Mouse (Mus musculus) lung, embryonic 14.5 days (tissue): ENCODE data around the gene Plekha6. TPM values are rescaled to one million over a fixed set of nuclear protein-coding genes. Genes with fewer than 3 reads are reported as not detected.
"Not testable (repeated sequence)": the region's sequence is repeated elsewhere in the genome, so short reads cannot be mapped to it uniquely, and the experiment has no call there.

Experiments used
- ATAC-seq: fragments of 200-750 bp; cut with Nextera tagmentation; 2 replicates; pipeline ENCODE4 v1.8.0; 2017; ENCODE audit warnings: mild to moderate bottlenecking, moderate TSS enrichment, moderate library complexity; ENCODE audit not compliant: insufficient read depth
- DNase-seq: peaks from one replicate; pipeline ENCODE4 v3.0.0-alpha.2; 2015
- H3K27ac ChIP-seq: fragments of 300-500 bp; sonication (generic); 2 replicates; pipeline ENCODE4 v1.5.1; 2014; ENCODE audit warnings: low read depth, mild to moderate bottlenecking, moderate library complexity
- H3K27me3 ChIP-seq: fragments of 300-500 bp; sonication (generic); 2 replicates; pipeline ENCODE4 v1.6.1; 2014; ENCODE audit warnings: low read length, control low read depth; ENCODE audit not compliant: insufficient read depth
- H3K36me3 ChIP-seq: fragments of 300-500 bp; sonication (generic); 2 replicates; pipeline ENCODE4 v1.6.1; 2014; ENCODE audit warnings: control low read depth; ENCODE audit not compliant: insufficient read depth
- H3K4me1 ChIP-seq: fragments of 300-500 bp; sonication (generic); 2 replicates; pipeline ENCODE4 v1.6.1; 2014; ENCODE audit warnings: antibody characterized with exemption, control low read depth; ENCODE audit not compliant: insufficient read depth
- H3K4me2 ChIP-seq: fragments of 300-500 bp; sonication (generic); 2 replicates; pipeline ENCODE4 v1.6.1; 2014; ENCODE audit warnings: mild to moderate bottlenecking
- H3K4me3 ChIP-seq: fragments of 300-500 bp; sonication (generic); 2 replicates; pipeline ENCODE4 v1.5.1; 2014; ENCODE audit warnings: low read depth, low read length
- H3K9ac ChIP-seq: fragments of 300-500 bp; sonication (generic); 2 replicates; pipeline ENCODE4 v1.6.1; 2014
- H3K9me3 ChIP-seq: fragments of 300-500 bp; sonication (generic); 2 replicates; pipeline ENCODE4 v1.6.1; 2016; ENCODE audit warnings: low read depth, low read length, control low read depth
- CTCF ChIP-seq: IDR thresholded peaks from 2 replicates; pipeline ENCODE4 v1.5.1; 2016; ENCODE audit warnings: antibody characterized with exemption, low read depth
- WGBS: fragments of 180-500 bp; shearing (Covaris S2); extraction: QIAGEN DNeasy Blood & Tissue Kit; methylation state at CpG from one replicate; pipeline ENCODE4 v1.1.7; 2014; 5-methylcytosine and 5-hydroxymethylcytosine counted together
- polyA plus RNA-seq: library from polyadenylated mRNA; unstranded; fragments of >200 nt; fragmentation: Nextera tagmentation; extraction: Ambion mirVana; gene quantifications from 2 replicates; pipeline ENCODE4 v1.2.1, GENCODE M21; 2014

The Plekha6 gene
- polyA plus RNA-seq, 1 experiment from 2014 or later, result 6.7 TPM

DNA sequence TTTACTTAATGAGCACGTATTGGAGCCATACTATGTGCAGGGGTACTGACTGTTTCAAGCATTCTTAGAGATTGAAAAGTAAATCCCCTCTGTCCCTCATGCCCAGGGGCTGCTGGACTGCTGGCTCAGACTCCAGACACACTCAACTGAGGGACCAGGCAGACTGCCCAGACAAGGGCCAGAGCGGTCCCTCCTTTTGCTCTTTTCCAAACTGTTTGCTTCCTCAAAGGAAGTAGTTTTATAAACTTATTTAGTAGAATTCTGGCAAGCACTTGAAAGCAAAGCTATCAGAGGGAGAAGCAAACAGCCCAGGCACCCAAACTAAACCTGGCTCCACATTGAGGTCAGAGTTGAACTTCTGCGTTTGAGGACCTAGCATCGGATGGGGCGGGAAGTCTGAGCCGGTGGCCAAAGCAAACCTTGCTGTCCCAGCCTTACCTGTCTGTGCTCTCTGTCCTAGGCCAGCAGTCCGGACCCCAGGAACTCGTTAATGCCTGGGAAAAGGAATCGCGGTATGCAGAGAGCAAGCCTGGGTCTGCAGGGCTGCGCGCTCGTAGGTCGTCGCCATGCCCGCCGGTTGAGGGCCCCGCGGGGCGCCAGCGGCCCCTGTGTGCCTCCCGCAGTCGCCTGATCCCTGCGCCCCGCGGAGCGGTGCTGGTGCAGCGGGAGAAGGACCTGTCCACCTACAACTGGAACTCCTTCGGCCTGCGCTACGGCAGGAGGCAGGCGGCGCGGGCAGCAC, 165.1 kb downstream of the Plekha6 start:
- TF ChIP-seq CTCF, result no peak
- peak overlapping the region; percentile 31 for H3K4me3 ChIP-seq
- peaks cover 7% of the 10 kb centered on the region; the same call in 1 of the 2 replicates for H3K27me3 ChIP-seq
- peak overlapping the region; percentile 66 for H3K4me2 ChIP-seq
- peak overlapping the region; percentile 77 for H3K27ac ChIP-seq
- peak; percentile 84 for ATAC-seq
- H3K9ac ChIP-seq, result peak overlapping the region; percentile 48
- 6% methylated on average over 34 of the region's 34 CpGs for WGBS
- H3K36me3 ChIP-seq, result no peaks in the 10 kb centered on the region
- DNase-seq, result peak; percentile 82
- H3K9me3 ChIP-seq, result no peaks in the 10 kb centered on the region
- peaks cover 17% of the 10 kb centered on the region; the same call in 1 of the 2 replicates for H3K4me1 ChIP-seq

DNA sequence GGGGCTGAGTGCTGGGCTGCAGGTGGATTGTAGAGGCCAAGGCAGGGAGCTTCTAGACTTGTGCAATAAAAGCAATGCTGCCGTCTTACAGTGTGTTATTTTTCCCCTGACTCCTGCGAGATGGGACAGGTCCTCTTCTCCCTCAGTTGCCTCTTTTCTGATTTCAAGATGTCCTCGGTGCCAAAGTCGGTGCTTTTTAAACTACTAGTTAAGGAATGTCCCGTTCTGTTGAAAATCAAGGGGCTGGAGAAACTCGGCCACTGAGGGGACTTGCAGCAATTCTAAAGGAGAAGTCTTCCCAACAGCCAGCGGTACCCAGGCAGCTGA, 165.6 kb downstream of the Plekha6 start:
- no peak for TF ChIP-seq CTCF
- Histone ChIP-seq H3K9me3 (no peaks in the 10 kb centered on the region), H3K36me3 (no peaks in the 10 kb centered on the region), H3K4me2 (peak overlapping the region; percentile 66), H3K4me3 (peak overlapping the region; percentile 31), H3K4me1 (peaks cover 17% of the 10 kb centered on the region; the same call in 1 of the 2 replicates), H3K27ac (peak overlapping the region; percentile 77; the same call in 1 of the 2 replicates), H3K27me3 (peaks cover 7% of the 10 kb centered on the region; the same call in 1 of the 2 replicates), H3K9ac (peak overlapping the region; percentile 48)
- no peak for DNase-seq
- ATAC-seq, result 0 out of 2 replicates have a peak, but pooled peaks have one; percentile 32
- 24% methylated on average over 7 of the region's 7 CpGs for WGBS

DNA sequence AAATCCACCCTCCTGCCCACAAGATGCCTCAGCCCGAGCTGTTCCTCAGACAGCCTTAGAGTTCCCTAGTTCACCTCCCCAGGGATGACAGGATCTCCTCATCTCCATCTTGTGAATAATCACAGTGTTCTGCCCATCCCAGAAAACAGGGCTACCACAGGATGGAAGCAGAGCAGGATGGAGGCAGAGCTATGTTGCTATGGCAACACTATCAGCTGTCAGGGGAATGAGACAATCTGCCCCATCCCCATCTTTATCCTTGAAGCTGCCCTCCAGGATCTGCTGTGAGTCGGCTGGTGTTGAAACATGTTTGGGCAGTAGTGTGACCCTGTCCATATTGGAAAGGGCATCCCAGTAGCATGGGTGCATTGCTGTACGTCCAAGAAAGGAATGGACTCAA, 167.1 kb downstream of the Plekha6 start:
- WGBS, result 43% methylated on average over 3 of the region's 3 CpGs
- Histone ChIP-seq H3K9ac (no peak overlapping the region), H3K27ac (no peak overlapping the region), H3K4me3 (no peak overlapping the region), H3K4me1 (peaks cover 17% of the 10 kb centered on the region; the same call in 1 of the 2 replicates), H3K9me3 (no peaks in the 10 kb centered on the region), H3K36me3 (no peaks in the 10 kb centered on the region), H3K4me2 (no peak overlapping the region), H3K27me3 (peaks cover 7% of the 10 kb centered on the region; the same call in 1 of the 2 replicates)
- no peak for DNase-seq
- TF ChIP-seq CTCF, result no peak
- no peak for ATAC-seq

DNA sequence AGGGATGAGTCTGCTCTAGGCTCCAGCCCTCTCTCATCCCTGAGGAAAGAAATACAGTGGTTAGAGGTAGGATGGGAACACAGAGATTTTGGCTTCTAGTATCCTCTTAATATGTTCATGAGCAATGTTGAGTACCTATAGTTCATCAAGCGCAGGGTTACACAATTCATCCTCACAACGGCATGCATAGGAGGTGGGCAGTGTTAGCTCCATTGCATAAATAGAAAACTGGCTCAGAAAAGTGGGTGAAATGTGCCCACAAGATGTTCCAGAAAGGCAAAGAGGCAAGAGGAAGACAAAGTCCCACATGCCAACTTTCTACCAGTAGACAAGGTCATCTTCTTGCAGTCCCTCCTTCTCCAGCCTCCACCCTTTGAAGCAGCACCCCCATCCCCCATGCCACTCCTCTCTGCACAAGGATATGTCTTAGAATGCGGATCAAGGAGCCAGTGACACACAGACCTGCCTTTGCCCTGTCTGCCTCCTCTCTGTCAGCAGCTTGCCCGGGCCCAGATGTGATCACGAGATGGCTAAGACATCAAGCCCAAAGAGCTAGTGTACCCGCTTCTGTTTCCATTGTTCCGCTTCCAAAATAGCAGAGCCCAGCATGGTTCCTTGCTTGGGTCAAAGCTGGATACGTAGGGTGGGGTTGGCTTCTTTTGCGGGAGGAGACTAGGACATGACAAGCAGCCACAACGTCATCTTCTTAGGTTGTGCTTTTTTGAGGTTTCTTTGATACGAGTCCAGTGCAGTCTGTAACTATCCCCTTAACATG, 168.8 kb downstream of the Plekha6 start:
- no peak for ATAC-seq
- no peak for TF ChIP-seq CTCF
- H3K36me3 ChIP-seq, result no peaks in the 10 kb centered on the region
- H3K9me3 ChIP-seq, result no peaks in the 10 kb centered on the region
- H3K27me3 ChIP-seq, result peaks cover 7% of the 10 kb centered on the region; the same call in 1 of the 2 replicates
- H3K4me2 ChIP-seq, result no peak overlapping the region
- no peak for DNase-seq
- 86% methylated on average over 11 of the region's 11 CpGs for WGBS
- H3K9ac ChIP-seq, result no peak overlapping the region
- no peak overlapping the region for H3K4me3 ChIP-seq
- H3K4me1 ChIP-seq, result peaks cover 17% of the 10 kb centered on the region; the same call in 1 of the 2 replicates
- no peak overlapping the region for H3K27ac ChIP-seq

DNA sequence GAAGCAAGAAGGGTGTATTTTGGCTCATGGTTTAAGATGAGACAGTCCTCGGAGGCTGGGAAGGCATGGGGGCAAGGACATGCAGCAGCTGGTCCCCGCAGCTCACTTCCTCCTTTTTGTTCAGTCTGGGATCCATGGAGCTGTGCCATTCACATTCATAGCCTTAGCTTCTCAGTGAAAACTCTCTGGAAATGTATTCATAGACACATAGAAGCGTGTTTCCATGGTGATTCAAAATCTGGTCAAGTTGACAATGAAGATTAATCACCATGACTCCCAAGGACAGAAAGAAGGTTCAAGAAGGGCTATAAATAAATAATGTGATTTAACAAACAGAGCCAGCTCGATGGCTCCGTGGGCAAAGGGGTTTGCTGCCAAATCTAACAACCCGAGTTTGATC, 169.9 kb downstream of the Plekha6 start:
- Histone ChIP-seq H3K4me3 (no peak overlapping the region), H3K27me3 (peaks cover 7% of the 10 kb centered on the region; the same call in 1 of the 2 replicates), H3K4me2 (no peak overlapping the region), H3K27ac (no peak overlapping the region), H3K36me3 (no peaks in the 10 kb centered on the region), H3K9ac (no peak overlapping the region), H3K9me3 (no peaks in the 10 kb centered on the region), H3K4me1 (peaks cover 11% of the 10 kb centered on the region; the same call in 1 of the 2 replicates)
- WGBS, result 76% methylated on average over 6 of the region's 6 CpGs
- ATAC-seq (no peak), DNase-seq (no peak)
- TF ChIP-seq CTCF, result no peak

DNA sequence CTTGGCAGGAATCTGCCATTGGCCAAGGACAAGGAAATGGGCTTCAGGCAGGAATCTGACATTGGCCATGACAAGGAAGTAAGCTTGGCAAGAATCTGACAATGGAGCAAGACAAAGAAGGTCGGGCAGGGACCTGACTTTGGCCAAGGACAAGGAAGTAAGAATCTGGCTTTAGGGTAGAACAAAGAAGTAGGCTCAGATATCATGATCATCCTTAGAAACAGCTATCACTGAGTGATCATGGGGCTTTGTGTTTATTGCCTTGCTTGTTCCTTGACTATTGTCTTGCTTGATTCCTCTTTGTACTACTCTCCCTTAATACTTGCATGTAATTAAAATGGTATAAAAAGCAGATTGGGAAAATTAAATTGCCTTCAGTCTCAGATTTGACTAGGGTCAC, 176.4 kb downstream of the Plekha6 start:
- H3K4me1 ChIP-seq, H3K27me3 ChIP-seq, H3K4me2 ChIP-seq, ATAC-seq, H3K36me3 ChIP-seq, H3K4me3 ChIP-seq, H3K27ac ChIP-seq, H3K9me3 ChIP-seq, DNase-seq, H3K9ac ChIP-seq: not testable (repeated sequence)
- 59% methylated on average over 1 of the region's 1 CpGs for WGBS

DNA sequence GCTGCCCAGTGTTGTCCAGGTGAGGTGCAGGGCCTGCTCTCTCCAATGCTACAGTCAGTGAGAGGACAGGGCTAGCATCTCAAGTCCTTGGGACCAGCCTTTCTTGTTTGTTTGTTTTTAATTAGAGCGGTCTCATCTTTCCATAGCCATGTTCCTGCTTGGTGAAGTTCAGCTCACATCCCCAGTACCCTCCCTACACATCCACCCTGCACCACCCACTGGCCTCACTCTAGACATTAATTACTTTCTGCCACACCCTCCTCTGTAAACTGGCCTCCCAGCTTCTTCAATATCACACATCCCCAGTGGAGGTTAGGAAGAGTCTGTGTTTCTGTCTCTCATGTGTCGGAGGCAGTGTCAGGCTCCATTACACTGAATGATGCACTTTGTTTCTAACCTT, 180.3 kb downstream of the Plekha6 start:
- Histone ChIP-seq H3K36me3 (no peaks in the 10 kb centered on the region), H3K4me1 (no peaks in the 10 kb centered on the region), H3K9me3 (no peaks in the 10 kb centered on the region), H3K9ac (no peak overlapping the region), H3K4me3 (no peak overlapping the region), H3K4me2 (no peak overlapping the region), H3K27me3 (no peaks in the 10 kb centered on the region), H3K27ac (no peak overlapping the region)
- no peak for DNase-seq
- 91% methylated on average over 2 of the region's 2 CpGs for WGBS
- no peak for TF ChIP-seq CTCF
- no peak for ATAC-seq
